Mouse (Mus musculus): ENCODE measurements around the gene Ndufb4. TPM values are rescaled to one million over a fixed set of nuclear protein-coding genes. Genes with fewer than 3 reads are reported as not detected.
"Not testable (repeated sequence)": the region's sequence is repeated elsewhere in the genome, so short reads cannot be mapped to it uniquely, and the experiment has no call there.

Ndufb4 gene
- total RNA-seq, 2 experiments from 2014 or later = 107 to 122 TPM

DNA sequence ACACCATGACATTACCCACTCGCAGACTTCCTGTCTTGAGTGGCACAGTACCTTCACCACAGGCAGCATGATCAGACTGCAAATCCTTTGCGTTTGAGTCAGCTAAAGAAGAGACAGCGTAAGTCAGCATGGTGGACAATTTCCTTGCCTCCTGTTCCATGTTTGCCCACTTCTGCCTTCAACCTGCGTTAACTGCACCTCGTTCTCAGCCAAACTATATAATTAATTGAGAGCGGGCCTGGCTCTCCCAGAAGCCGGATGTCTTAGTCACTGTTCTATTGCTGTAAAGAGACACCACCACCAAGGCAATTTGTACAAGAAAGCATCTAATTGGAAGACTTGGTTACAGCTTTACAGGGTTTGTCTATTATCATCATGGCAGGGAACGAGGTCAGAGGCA is 26.6 kb upstream of the Ndufb4 start:
- no peak for DNase-seq (ENCODE audit: low spot score in 2 of 2)

DNA sequence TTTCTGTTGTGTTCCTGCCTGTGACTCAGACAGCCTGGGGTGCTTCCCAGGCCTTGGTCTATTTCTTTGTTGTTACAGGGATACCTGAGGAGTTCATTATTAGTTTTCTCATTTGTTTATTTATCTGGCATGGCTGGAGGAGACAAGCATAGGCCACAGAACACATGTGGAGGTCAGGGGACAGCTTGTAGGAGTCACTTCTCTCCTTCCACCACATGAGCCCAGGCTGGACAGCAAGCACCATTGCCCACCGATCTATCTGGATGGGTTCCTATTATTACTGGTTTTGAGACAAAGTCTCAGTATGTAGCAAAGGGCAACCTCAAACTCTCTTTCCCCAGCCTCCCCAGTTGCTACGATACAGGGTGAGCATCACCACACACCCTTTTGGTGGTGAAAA is 26.0 kb upstream of the Ndufb4 start:
- no peak for DNase-seq (ENCODE audit: low spot score in 2 of 2)

DNA sequence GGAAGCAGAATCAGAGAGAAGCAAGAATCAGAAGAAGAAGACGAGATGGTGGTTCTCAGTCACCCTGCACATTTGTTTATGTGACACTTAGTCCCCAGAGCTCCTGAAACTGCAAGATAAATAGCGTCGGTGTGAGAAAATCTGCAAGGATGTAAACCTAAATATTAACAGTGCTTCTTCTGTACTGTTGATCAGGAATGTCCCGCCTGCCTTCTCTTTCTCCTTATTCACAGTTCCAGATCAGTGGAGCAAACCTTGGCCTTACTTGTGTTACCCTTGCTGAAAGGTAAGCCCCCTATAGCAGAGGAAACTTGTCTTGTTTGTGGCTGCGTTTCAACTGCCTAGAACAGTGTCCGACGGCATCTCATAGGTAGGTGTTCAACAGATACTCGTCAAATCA is 23.3 kb upstream of the Ndufb4 start:
- no peak for DNase-seq (ENCODE audit: low spot score in 2 of 2)

DNA sequence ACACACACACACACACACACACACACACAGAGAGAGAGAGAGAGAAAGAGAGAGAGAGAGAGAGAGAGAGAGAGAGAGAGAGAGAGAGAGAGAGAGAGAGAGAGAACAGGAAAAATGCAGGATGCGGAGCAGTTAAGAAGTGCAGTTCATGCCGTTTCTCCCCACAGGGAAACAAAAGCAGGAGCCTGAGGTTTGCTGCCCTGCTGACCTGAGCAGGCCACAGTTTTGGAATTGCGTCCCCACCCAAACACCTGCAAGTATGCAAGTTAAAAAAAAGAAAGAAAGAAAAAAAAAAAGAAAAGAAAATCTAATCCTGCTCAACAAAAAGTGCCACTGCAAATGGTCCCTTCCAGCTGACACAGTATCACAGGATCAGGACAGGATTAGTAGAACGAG is 22.4 kb upstream of the Ndufb4 start:
- DNase-seq (ENCODE audit: low spot score in 2 of 2) = no peak

DNA sequence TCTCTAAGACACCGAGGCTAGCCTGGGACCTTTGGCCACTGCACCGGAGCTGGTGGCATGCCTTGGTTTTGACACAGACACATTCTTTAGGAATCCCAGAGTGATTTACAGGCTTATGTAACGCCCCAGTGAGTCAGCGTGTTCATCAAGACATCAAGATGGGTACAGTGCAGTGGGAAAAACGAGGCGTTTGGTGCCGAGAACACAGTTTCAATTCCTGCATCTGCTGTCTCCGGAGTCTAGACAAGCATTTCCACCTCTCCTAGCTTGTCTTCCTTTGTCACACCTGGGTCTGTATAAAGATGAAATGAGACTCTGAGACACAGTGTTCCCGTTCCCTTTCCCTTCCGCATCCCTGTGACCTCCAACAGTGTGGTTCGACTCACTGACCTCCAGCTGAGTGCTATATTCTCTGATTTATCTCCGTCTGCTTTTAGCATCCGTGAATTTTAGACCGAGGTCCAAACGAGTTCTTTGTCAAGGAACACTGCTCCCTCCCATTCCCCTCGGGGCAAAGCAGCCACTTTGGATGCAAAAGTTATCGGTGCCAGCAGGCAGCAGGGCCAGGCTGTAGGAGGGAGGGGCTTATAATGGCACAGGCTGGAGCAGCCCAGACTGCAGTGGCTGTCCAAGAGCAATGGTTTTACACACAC is 21.9 kb upstream of the Ndufb4 start:
- no peak for DNase-seq (ENCODE audit: low spot score in 2 of 2)

DNA sequence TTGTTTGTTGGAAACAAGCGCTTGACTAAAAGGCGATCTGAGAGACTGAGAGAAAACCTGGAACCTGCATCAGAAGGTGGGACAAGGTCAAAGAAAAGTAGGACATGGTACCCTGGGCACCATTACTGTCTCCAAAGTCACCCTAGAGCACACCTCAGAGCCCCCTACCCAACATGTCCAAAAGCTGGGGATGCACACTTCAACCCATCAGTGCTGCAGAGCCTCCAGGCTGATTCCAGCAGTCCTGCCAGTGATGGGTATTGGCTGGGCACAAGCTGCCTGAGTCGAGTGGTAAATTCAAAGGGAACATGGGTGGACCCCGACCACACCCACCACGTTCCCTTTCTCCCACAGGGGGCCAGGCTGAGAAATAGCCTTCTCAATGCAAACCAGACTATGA is 21.1 kb upstream of the Ndufb4 start:
- DNase-seq (ENCODE audit: low spot score in 2 of 2) = no peak

DNA sequence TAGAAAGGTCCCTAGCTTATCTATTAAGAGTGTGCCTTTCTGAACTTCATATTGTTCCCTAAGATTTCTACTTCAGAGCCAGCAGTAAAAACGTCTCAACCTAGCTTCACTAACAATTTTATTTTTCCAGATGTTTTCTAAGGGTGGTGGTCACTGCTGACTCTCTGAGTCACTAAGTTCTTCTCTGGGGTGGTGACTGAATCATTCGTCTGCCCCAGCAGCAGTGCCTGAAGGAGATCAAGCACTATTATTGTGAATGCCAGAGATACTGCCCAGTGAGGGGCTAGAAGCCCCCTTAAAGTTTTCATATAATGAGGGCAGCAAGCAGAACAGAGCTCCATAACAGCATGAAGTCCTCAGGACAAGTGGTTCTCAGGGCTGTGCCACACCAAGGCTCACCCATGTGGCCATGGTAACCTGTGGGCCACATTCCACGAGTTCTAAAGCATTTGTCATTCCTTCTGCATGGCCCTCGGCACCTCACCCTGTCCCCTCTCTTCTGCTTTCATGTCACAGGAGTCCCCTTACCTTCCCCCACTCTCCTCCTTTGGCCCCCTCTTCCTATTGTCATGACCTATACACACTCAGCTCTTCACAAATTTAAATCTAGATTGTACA is 16.5 kb upstream of the Ndufb4 start:
- no peak for DNase-seq (ENCODE audit: low spot score in 2 of 2)

DNA sequence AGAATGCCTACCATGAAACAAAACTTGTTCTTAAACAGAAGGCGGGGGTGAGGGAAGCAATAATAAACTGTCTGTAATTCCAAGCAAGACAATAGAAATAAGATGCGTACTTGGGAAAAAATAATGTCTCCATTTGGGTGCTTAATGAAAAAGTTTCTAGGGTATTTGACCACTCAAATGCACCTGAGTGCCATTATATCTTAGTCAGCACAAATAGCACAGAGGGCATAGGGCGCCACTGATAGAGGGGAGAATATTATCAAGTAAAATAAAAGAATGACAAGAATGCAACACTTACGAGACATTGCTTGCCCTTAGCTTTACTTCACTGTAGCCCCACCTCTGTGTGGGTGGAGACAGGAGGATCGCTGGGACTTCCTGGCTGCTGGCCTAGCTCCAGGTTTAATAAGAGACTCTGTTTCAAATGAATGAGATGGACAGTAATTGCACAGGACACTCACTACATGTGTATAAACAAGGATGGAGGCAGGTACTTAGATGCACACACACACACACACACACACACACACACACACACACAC is 11.2 kb upstream of the Ndufb4 start:
- DNase-seq (ENCODE audit: low spot score in 2 of 2) = no peak

DNA sequence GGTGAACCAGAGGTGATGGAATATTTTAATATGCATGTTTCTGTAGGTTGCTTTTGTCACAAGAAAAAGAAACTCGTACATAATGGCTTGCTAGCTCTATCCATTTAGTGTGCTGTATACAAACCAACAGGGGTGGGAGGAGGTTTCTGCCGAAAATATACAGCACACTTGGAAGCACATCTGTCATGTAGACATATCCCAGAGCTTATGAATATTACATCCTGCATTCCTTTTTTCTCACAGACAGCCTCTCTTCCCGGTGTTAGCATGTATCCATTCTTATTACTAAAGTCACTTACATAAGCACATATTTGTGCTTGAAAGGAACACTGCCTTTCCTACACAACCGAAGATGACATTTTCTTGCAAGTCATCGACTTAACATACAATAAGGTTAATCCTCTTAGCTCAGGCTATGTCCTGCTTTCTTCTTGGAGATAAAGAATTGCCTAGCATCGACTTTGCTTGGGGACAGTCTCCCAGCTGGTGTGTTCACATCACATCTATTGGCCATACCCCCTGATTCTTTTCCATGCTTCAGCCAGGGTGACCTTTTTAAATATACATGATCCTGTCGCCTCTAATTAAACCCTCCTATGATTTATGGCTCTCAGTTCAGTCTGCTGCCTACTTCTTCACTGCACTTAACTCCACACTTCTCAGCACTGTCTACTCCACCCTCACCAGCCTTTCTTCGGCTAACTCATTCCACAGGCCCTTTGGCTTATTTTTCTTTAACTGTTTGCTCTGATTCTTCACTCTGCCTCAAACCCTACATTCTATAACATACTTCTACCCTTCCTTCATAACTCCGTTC is 9.6 kb upstream of the Ndufb4 start:
- DNase-seq (ENCODE audit: low spot score in 2 of 2) = no peak

DNA sequence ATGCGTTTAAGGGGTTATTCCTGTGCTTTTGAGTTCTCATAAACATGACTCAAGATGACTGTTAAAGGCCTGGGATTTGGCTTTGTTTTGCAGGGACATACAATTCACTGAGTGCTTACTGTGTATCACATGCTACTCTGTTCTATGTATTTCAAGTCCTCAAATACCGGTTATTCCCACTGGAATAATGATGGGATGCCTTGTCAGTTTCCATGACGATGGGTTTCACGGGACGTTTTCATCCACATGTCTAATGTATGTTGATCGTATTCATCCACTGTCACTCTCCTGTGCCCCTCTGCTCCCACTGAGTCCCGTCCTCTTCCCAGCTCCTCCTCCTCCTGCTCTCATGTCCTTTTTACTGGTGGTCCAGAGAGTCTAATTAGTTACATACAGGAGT is 2.5 kb upstream of the Ndufb4 start:
- no peak for DNase-seq (ENCODE audit: low spot score in 2 of 2)

DNA sequence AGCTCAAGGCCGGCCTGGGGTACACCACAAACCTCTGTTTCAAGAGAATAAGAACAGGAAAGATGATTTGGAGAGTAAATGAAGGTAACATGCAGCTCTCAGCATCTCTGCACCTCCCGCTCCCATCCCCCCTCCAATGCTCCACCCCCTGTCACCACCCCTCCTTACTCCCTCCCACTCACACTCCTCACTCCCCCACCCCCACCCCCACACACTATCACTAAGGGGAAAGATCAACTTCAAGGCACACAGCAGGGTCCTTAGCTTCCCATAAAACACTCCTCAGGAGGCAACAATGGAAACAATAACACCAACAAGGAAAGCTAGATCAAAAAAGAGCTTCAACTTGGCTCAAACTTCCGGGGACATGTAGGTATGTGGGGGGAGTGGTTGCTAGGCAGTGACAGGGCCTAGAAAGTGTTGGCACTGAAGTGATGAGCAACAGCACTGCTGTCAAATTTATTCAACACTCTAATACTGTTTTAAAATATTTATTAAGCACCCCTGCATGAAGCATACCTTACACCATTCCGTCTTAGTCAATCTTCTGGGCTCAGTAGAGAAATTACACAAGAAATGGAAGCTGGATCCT is 1.6 kb upstream of the Ndufb4 start:
- DNase-seq (ENCODE audit: low spot score in 2 of 2) = no peak

DNA sequence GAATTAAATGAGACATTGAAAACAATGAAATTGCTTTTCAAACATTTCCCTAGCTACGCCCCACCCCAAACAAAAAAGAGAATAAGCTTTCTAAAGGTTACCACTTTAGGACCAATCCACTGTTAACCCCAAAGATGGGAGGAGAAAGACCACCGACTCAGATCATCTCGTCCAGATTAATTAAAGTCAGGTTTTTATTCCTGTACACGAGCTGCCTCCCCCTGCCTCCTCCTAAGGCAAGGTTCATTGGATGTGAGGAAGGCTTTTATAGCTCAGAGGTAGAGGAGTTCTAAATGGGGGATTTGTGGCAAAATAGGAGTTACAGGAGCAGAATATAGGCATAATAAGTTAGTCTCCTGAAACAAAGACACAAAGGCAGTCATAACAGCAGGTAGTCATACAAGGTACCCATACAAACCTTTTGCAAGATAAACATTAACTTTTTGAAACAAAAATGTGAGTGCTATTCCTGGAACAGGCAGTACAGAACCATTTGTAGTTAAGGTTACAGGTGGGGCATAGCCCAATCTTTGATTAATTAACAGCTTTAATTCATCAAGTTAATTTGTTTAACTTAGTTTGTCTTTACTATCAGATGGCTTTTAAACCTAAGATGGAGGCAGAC is 690 bp upstream of the Ndufb4 start:
- no peak for DNase-seq (ENCODE audit: low spot score in 2 of 2)

DNA sequence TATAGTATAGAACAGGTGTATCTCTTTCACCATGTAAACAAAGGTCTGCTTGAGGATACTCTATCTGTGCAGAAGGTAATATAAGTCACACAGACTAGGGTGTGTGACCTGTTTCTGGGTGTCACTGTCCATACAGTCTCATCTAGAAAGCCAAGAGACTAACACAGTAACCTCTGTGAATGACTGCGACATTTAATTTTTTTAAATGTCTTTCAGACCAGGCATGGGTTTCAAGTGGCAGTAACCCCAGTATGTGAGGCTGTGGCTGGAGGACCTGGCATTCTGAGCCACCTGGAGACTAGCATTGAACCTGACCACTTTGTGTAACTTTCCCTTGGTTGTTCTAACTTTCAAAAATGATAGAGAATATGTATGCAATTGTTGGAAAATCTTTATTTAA is 1.2 kb downstream of the Ndufb4 start:
- no peak for DNase-seq (ENCODE audit: low spot score in 2 of 2)

DNA sequence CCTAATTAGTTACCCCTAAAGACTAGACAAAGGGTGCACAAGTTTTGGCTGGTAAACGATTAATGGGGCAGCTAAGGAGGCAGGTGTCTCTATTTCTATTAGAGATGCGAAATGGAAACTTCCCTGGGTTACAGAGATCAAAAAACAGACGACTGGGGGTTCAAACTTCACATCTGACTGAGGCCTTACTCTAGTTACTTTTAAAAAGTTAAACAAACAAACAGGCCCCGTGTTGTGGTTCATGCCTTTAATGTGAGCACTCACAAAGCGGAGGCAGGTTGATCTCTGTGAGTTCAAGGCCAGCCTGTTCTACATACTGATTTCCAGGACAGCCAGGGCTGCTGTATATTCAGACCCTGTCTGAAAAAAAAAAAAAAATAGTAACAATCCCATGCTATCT is 1.6 kb downstream of the Ndufb4 start:
- DNase-seq (ENCODE audit: low spot score in 2 of 2) = no peak

DNA sequence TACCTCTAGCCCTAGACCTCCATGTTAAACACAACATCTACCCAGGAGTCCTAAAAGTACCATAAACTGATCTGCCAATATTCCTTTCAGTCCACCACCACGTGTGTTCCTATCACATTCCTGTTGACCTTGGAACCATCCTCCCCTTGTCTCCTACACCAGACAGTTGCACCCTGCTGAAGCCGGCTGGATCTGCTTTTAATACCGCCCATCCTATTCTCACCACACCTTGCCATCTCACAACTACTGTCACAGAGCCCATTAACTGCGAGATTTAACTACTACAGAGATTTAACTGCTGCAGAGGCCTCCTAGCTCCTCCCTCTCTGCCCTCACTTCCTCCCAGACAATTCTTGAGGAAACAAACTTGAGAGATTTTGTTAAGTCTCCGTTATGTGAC is 2.8 kb downstream of the Ndufb4 start:
- DNase-seq (ENCODE audit: low spot score in 2 of 2) = no peak

DNA sequence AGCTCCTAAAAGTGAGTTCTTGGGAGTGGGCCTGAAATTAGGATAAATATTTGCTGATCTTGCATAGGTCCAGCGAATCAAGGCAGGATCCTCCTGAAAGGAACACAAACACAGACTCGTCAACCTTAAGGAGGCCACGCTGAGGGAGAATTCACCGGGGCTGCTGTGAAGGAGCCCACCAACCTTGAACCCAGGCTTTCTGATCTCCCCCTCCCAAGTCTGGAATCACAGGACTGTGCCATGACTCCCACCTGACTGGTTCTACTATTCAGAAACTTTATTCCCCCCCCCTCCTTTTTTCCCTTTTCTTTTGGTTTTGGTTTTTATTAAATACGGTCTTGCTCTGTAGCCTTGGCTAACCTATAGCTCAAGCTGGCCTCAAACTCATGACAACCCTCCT is 5.2 kb downstream of the Ndufb4 start:
- DNase-seq (ENCODE audit: low spot score in 2 of 2) = no peak

DNA sequence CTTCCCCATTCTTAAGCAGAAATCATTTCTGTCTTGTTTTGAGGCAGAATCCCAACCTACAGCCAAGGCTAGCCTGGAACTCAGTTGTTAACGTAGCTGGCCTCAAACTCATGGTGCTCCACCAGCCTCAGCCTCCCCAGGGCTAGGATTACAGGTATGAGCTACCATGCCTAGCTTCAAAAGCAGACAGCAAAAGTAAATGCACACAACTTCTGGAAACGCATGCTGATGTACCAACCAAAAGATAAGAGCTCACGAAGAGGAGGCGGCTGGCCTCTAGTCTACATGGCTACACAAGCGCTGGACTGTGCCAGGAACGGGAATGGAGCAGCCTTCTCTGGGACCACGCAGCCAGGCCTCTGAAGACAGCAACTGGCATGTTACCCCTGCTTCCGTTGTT is 6.3 kb downstream of the Ndufb4 start:
- DNase-seq (ENCODE audit: low spot score in 2 of 2) = no peak

DNA sequence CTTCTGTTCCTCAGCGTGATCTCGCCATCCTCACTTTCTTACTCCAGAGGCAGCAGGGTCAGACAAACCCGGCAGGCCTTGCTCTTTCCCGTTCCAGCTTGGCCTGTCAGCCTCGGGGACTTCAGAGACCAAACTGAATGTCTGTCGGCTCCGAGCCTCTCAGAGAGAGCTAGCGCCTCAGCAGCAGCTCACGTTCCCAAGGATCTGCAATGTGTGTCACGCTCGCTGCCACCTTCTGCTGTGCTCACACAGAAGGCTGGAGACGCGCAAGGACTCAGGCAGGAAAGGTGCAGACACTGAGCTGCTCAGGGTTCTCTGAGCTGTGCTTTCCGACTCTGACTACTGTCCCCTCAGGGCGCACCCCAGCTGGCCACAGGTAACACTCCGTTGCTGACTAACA is 7.2 kb downstream of the Ndufb4 start:
- no peak for DNase-seq (ENCODE audit: low spot score in 2 of 2)

DNA sequence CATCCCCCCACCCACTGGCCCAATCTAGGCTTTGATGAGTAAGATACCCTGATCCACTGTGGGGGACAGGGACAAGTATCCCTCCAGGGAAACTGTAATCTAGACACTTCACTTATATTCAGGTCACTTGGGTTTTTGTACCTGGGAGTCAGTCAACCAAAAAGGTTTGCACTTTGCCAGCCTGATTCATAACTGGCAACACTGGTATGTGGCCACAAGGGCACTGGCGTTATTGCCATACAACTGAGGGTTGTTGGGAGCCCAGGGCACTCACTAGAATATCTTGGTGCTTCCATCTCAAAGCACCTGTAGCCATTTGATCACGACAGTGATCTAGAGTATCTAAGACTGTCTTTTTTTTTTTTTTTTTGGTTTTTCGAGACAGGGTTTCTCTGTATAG is 8.5 kb downstream of the Ndufb4 start:
- no peak for DNase-seq (ENCODE audit: low spot score in 2 of 2)

DNA sequence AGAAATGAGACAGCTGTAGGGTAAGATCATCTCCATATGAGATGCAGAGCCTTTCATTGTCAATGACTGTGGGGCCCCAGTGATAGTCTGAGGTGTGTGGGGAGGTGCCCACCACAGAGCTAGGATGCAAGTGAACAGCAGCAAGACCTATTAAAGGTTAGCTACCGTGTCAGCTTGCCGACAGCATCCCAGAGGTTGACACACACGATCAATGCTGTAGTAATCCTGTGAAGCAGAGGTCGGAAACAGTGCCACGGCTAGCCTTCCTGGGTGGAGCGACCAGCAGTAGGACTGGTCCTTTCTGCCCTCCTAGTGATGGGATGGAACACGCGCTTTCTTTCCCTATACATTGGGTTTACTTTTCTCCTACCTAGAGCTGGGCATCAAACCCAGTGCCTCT is 9.0 kb downstream of the Ndufb4 start:
- no peak for DNase-seq (ENCODE audit: low spot score in 2 of 2)

DNA sequence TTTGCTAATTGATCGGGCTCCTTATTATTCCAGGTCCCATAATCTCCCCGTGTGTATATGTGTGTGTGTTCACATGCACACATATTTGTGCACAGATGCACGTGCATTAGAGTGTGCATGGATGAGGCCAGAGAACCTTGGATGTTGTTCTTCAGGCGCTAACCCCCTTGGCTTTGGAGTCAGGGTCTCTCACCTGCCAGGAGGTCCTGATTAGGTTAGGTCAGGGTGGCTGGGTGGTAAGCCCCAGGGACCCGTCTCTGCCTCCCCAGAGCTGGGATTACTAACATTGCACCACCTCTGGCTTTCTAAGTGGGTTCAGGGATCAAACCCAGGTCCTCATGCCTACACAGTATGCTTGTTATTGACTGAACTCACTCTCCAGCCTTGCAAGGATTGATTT is 9.8 kb downstream of the Ndufb4 start:
- no peak for DNase-seq (ENCODE audit: low spot score in 2 of 2)

DNA sequence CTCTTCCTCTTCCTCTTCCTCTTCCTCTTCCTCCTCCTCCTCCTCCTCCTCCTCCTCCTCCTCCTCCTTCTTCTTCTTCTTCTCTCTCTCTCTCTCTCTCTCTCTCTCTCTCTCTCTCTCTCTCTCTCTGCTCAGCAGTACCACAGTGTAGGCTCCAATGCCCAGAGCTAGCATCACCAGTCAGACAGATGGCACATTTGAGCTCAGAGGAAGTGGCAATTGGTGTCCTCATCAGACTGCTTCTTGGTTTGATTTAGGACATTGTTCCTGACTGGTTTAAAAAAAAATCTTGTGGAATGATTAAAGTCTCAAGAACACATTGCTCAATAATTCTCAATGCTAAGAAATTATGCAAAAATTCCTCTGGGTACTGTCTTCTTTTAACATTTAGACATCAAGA is 13.7 kb downstream of the Ndufb4 start:
- DNase-seq (ENCODE audit: low spot score in 2 of 2) = not testable (repeated sequence)
